Mouse (Mus musculus) adrenal gland (tissue): ENCODE measurements around the gene Kcnk4.
"Not testable (repeated sequence)": the region's sequence is repeated elsewhere in the genome, so short reads cannot be mapped to it uniquely, and the experiment has no call there.

Experiments
- intact Hi-C: fragments of 180-260 bp; cut with DNase I; formaldehyde crosslinking; loops from one replicate; pipeline ENCODE4 v1.15.1; 2025
- microRNA-seq, 2 experiments: library from miRNA; unstranded; fragments of <30 nt; microRNA quantifications; one replicate each; pipeline ENCODE4; 2019

The Kcnk4 gene

GRCm38 (mm10) chr19:6904846-6905245, 29.5 kb downstream of the Kcnk4 start:
- intact Hi-C loops: no loop called here

- intact Hi-C loops: no loop called here
Measured at GRCm38 (mm10) chr19:6903031-6903430, 31.3 kb downstream of the Kcnk4 start.

- intact Hi-C loops: no loop called here
Measured at GRCm38 (mm10) chr19:6899641-6900040, 34.7 kb downstream of the Kcnk4 start.

GRCm38 (mm10) chr19:6895608-6896305, 38.6 kb downstream of the Kcnk4 start:
- intact Hi-C loops: not testable (repeated sequence)

- intact Hi-C loops: no loop called here
Measured at GRCm38 (mm10) chr19:6893731-6894451, 40.4 kb downstream of the Kcnk4 start.

GRCm38 (mm10) chr19:6892512-6892911, 41.8 kb downstream of the Kcnk4 start:
- intact Hi-C loops: no loop called here

- intact Hi-C loops: no loop called here
Measured at GRCm38 (mm10) chr19:6877965-6878364, 56.4 kb downstream of the Kcnk4 start.

- intact Hi-C loops: no loop called here
Measured at GRCm38 (mm10) chr19:6876799-6877198, 57.5 kb downstream of the Kcnk4 start.

GRCm38 (mm10) chr19:6875834-6876233, 58.5 kb downstream of the Kcnk4 start:
- intact Hi-C loops: no loop called here

GRCm38 (mm10) chr19:6874257-6874656, 60.1 kb downstream of the Kcnk4 start:
- intact Hi-C loops: no loop called here

Small RNA genes within 50 kb of the gene (microRNA-seq; reads per million reads assigned to microRNA genes)
- 0.92 to 0.99 reads per million in 2 experiments for gene Mir6990
